Mouse (Mus musculus): ENCODE results near the gene Pwwp2b.

DNA sequence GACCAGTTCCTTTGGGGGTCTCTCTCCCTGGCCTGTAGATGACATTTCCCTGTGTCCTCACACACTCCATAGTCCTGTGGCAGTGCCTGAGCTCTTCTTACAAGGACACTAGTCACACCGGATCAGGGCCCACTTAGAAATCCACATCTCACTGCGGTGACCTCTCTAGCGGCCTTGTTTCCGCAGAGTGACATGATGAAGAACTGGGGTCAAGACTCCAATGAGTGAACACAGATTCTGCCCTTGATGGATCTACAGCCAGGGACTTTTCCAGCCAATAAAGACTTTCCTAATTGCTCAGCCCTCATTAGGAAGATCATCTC is 39.5 kb upstream of the Pwwp2b start:
- TF ChIP-seq CTCF (IDR thresholded peaks at IDR 0.05) (no peak), EP300 (IDR thresholded peaks at IDR 0.05) (no peak)
